Mouse (Mus musculus) cortical plate, adult 2 months (tissue): ENCODE measurements around the gene Sars.

ENCODE experiments used
- CTCF ChIP-seq: fragments of 200-500 bp; IDR thresholded peaks from 2 replicates; pipeline ENCODE4 v1.5.1; 2011; ENCODE audit warnings: mild to moderate bottlenecking, control low read depth, low read length; ENCODE audit not compliant: insufficient read depth; ENCODE audit errors: extremely low read depth
- POLR2A ChIP-seq: fragments of 200-500 bp; IDR thresholded peaks from 2 replicates; pipeline ENCODE4 v1.6.1; 2011; ENCODE audit warnings: mild to moderate bottlenecking, low read length, control low read depth; ENCODE audit not compliant: insufficient read depth; ENCODE audit errors: extremely low read depth

GRCm38 (mm10) chr3:108451969-108452368 is 7.0 kb upstream of the Sars start:
- TF ChIP-seq POLR2A (no peak), CTCF (no peak)
